Mouse (Mus musculus) liver, postnatal 0 days (tissue): ENCODE measurements around the gene Faf1. TPM values are rescaled to one million over a fixed set of nuclear protein-coding genes. Genes with fewer than 3 reads are reported as not detected.

ENCODE experiments used
- ATAC-seq: fragments of 200-750 bp; cut with Nextera tagmentation; 2 replicates; pipeline ENCODE4 v1.8.0; 2017; ENCODE audit warnings: mild to moderate bottlenecking, moderate library complexity
- DNase-seq: peaks from one replicate; pipeline ENCODE4 v3.0.0-alpha.2; 2016
- H3K27ac ChIP-seq: fragments of 300-500 bp; sonication (generic); 2 replicates; pipeline ENCODE4 v1.5.1; 2014; ENCODE audit warnings: antibody characterized with exemption, moderate library complexity, mild to moderate bottlenecking, low read depth
- H3K27me3 ChIP-seq: fragments of 300-500 bp; sonication (generic); 2 replicates; pipeline ENCODE4 v1.6.1; 2014; ENCODE audit warnings: low read length, control low read depth, mixed read lengths; ENCODE audit not compliant: insufficient read depth
- H3K36me3 ChIP-seq: fragments of 300-500 bp; sonication (generic); replicated peaks from 2 replicates; pipeline ENCODE4 v1.6.1; 2014; ENCODE audit warnings: mild to moderate bottlenecking, control low read depth, low read length, moderate library complexity, mixed read lengths; ENCODE audit not compliant: insufficient read depth
- H3K4me1 ChIP-seq: fragments of 300-500 bp; sonication (generic); 2 replicates; pipeline ENCODE4 v1.6.1; 2014; ENCODE audit warnings: antibody characterized with exemption, mild to moderate bottlenecking, control low read depth; ENCODE audit not compliant: insufficient read depth
- H3K4me2 ChIP-seq: fragments of 300-500 bp; sonication (generic); 2 replicates; pipeline ENCODE4 v1.6.1; 2014; ENCODE audit warnings: low read depth, mild to moderate bottlenecking, low read length, moderate library complexity, mixed read lengths
- H3K4me3 ChIP-seq: fragments of 300-500 bp; sonication (generic); 2 replicates; pipeline ENCODE4 v1.5.1; 2014; ENCODE audit warnings: low read depth, low read length
- H3K9ac ChIP-seq: fragments of 300-500 bp; sonication (generic); replicated peaks from 2 replicates; pipeline ENCODE4 v1.6.1; 2014; ENCODE audit warnings: mild to moderate bottlenecking, moderate library complexity
- H3K9me3 ChIP-seq: fragments of 300-500 bp; sonication (generic); 2 replicates; pipeline ENCODE4 v1.6.1; 2016; ENCODE audit warnings: mild to moderate bottlenecking, control low read depth, low read length, mixed read lengths
- CTCF ChIP-seq: sonication (generic); IDR thresholded peaks from 2 replicates; pipeline ENCODE4 v1.5.1; 2016; ENCODE audit warnings: antibody characterized with exemption, low read depth
- EP300 ChIP-seq: IDR thresholded peaks from 2 replicates; pipeline ENCODE4 v1.6.1; 2016; ENCODE audit warnings: antibody characterized with exemption, low read depth, mild to moderate bottlenecking
- WGBS: fragments of 180-500 bp; shearing (Covaris S2); extraction: QIAGEN DNeasy Blood & Tissue Kit; methylation state at CpG from one replicate; pipeline ENCODE4 v1.1.7; 2014; ENCODE audit not compliant: insufficient replicate concordance; 5-methylcytosine and 5-hydroxymethylcytosine counted together
- polyA plus RNA-seq: library from polyadenylated mRNA; unstranded; fragments of >200 nt; fragmentation: Nextera tagmentation; extraction: Ambion mirVana; gene quantifications from 2 replicates; pipeline ENCODE4 v1.2.1, GENCODE M21; 2015

Gene Faf1
- polyA plus RNA-seq, 1 experiment from 2014 or later: 10.6 TPM

DNA sequence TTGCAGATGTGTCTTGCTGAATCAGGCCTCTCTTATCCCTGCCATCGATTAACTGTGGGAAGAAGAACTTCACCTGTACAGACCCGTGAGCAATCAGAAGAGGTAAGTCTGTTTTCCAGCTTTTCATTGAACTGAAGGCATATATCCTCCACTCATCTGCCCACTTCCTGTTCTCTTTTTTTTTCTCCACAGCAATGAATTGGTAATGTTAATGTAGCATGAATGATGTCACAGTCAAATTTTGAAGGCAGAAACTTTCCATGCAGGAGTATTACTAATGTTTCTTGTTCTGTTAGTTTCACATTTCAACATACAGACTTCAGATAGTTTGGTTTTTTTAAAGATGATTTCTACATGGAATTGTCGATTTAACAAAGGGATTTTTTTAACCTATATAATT is 153.4 kb downstream of the Faf1 start:
- peaks cover 7% of the 10 kb centered on the region for H3K36me3 ChIP-seq
- H3K27me3 ChIP-seq: no peaks in the 10 kb centered on the region
- H3K9me3 ChIP-seq: no peaks in the 10 kb centered on the region
- H3K27ac ChIP-seq: no peak overlapping the region
- no peak overlapping the region for H3K9ac ChIP-seq
- H3K4me3 ChIP-seq: no peak overlapping the region
- 82% methylated on average over 3 of the region's 3 CpGs for WGBS
- TF ChIP-seq EP300: no peak
- no peak for TF ChIP-seq CTCF
- ATAC-seq (no peak), DNase-seq (no peak)
- no peak overlapping the region for H3K4me2 ChIP-seq
- H3K4me1 ChIP-seq: no peaks in the 10 kb centered on the region

DNA sequence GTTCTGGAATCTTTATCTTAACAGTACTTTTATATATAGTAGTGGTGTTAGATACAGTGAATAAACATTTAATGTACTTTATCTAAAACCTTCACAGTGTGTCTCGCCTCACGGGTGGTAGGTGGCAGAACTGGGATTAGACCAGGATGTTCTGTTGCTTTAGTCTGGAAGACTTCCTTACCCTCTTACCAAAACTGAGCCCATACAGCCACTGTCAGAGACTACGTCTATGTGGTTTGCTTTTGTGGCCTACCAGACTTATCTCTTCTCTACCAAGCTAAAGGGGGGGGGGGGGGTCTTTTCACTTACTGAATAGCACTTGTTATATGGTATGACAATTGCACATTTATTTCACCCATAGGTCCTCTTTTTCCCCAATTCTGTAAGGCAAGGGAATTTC is 181.5 kb downstream of the Faf1 start:
- Histone ChIP-seq H3K4me3 (no peak overlapping the region), H3K27ac (no peak overlapping the region), H3K4me2 (no peak overlapping the region), H3K4me1 (no peaks in the 10 kb centered on the region), H3K9ac (no peak overlapping the region), H3K9me3 (no peaks in the 10 kb centered on the region), H3K36me3 (peaks cover 2% of the 10 kb centered on the region; the same call in 1 of the 2 replicates), H3K27me3 (no peaks in the 10 kb centered on the region)
- DNase-seq: no peak
- no peak for ATAC-seq
- 68% methylated on average over 3 of the region's 3 CpGs for WGBS
- no peak for TF ChIP-seq CTCF
- no peak for TF ChIP-seq EP300

DNA sequence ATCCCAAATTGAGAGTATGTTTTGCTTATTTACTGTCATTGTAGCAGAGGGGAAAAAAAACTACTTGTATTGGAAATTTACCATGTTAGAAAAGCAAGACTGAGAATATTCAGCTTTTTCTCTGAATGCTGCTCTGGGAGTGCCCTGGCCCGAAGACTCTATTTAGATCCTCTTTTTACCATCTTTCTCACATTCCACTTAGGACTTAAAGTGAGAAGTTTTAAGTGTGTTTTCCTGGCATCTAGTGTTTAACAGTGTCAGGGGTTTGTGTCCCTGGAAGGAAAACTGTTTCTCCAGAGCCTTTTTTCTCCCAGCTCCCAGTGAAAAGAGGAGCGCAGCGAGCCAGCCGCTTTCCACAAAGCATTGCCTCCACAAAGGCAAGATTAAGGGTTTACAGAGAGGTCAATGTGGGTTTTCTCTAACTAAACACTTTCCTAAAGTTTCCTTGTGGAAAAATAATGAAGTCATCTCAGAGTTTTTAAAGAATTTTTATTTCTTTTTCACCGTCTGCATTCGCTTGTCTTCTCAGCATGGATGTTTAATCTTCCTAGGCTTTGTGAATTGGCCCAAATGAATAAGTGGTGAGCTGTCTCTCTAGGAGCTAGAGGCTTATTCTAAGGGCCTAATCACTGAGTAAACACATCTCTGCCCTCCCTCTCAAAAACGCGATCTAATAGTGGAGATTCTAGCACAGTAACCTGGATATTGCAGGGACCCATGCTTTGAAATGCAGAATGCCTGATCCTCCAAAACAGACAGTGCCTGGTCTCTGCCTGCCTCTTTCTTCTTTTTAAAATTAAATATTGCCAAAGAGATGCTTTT is 182.4 kb downstream of the Faf1 start:
- WGBS: 81% methylated on average over 8 of the region's 8 CpGs
- Histone ChIP-seq H3K27ac (no peak overlapping the region), H3K9me3 (no peaks in the 10 kb centered on the region), H3K36me3 (peaks cover 2% of the 10 kb centered on the region; the same call in 1 of the 2 replicates), H3K4me3 (no peak overlapping the region), H3K4me2 (no peak overlapping the region), H3K4me1 (no peaks in the 10 kb centered on the region), H3K27me3 (no peaks in the 10 kb centered on the region), H3K9ac (no peak overlapping the region)
- DNase-seq (no peak), ATAC-seq (no peak)
- TF ChIP-seq CTCF: no peak
- TF ChIP-seq EP300: no peak

DNA sequence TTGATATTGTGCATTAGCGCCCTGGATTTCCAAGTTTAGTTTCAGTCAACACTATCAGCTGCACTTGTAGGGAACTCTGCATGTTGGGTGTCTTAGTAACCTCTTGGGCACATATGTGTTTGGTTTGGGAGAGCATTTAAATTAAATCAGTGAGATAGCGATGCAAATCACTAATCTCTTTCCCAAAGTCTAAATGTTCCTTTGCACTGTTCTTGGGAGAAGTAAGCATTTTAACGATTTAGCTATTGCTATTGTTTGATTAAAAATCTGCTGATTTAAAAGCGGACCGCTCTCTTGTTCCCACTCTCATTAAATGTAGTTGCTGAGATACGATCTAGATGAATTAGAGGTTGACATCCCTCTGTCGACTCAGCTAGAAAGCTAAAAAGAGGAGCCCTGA is 183.0 kb downstream of the Faf1 start:
- H3K9me3 ChIP-seq: no peaks in the 10 kb centered on the region
- no peaks in the 10 kb centered on the region for H3K27me3 ChIP-seq
- H3K4me3 ChIP-seq: no peak overlapping the region
- peaks cover 2% of the 10 kb centered on the region; the same call in 1 of the 2 replicates for H3K36me3 ChIP-seq
- DNase-seq: no peak
- no peak overlapping the region for H3K9ac ChIP-seq
- no peak overlapping the region for H3K4me2 ChIP-seq
- no peak overlapping the region for H3K27ac ChIP-seq
- WGBS: 80% methylated on average over 7 of the region's 7 CpGs
- TF ChIP-seq CTCF (no peak), EP300 (no peak)
- ATAC-seq: no peak
- H3K4me1 ChIP-seq: no peaks in the 10 kb centered on the region

DNA sequence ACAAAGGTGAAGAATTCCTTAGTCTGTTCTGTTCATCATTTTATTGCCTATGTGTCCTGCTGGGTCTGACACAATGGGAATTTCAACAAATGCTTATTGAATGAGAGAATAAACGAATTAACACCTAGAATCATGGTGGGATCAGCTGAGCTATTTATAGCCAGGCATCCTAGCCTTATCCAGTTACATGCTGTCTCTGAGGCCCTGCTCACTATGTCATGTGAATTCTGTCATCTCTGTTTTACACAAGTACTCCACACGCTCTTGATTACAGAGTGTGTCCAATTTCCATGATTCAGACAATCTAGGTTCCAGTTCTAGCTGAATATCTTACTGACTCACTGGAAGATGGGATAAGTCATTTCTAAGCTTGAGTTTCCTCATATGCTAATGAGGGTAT is 183.9 kb downstream of the Faf1 start:
- Histone ChIP-seq H3K4me3 (no peak overlapping the region), H3K9ac (no peak overlapping the region), H3K36me3 (peaks cover 2% of the 10 kb centered on the region; the same call in 1 of the 2 replicates), H3K27me3 (no peaks in the 10 kb centered on the region), H3K27ac (no peak overlapping the region), H3K4me2 (no peak overlapping the region), H3K4me1 (no peaks in the 10 kb centered on the region), H3K9me3 (no peaks in the 10 kb centered on the region)
- WGBS: 74% methylated on average over 2 of the region's 2 CpGs
- DNase-seq (no peak), ATAC-seq (no peak)
- no peak for TF ChIP-seq CTCF
- TF ChIP-seq EP300: no peak

DNA sequence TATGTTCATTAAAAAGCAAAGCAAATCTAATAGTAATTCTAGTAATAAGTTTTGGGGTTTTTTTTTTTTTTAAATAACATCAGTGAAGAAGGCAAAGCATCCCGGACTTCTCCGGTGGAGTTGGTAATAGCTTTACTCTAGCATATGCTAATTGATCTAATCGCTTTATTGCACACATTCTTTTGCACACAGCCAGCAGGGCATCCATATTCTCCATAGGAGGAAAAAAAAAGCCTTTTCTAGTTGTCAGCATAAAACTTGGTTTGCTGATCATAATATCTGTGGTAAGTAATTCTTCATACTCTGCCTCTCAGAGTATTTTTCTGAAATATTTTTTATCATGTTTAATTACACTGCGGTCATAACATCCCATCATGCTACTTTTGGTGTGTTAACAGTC is 185.9 kb downstream of the Faf1 start:
- no peak overlapping the region for H3K27ac ChIP-seq
- no peak overlapping the region for H3K9ac ChIP-seq
- H3K4me3 ChIP-seq: no peak overlapping the region
- H3K4me2 ChIP-seq: no peak overlapping the region
- 90% methylated on average over 4 of the region's 4 CpGs for WGBS
- H3K27me3 ChIP-seq: no peaks in the 10 kb centered on the region
- no peak for DNase-seq
- H3K4me1 ChIP-seq: no peaks in the 10 kb centered on the region
- ATAC-seq: no peak
- H3K36me3 ChIP-seq: no peaks in the 10 kb centered on the region
- H3K9me3 ChIP-seq: no peaks in the 10 kb centered on the region
- TF ChIP-seq CTCF (no peak), EP300 (no peak)
